Comparison of ENCODE assay signal across 21 mouse cellular contexts in the genomic region with DNA sequence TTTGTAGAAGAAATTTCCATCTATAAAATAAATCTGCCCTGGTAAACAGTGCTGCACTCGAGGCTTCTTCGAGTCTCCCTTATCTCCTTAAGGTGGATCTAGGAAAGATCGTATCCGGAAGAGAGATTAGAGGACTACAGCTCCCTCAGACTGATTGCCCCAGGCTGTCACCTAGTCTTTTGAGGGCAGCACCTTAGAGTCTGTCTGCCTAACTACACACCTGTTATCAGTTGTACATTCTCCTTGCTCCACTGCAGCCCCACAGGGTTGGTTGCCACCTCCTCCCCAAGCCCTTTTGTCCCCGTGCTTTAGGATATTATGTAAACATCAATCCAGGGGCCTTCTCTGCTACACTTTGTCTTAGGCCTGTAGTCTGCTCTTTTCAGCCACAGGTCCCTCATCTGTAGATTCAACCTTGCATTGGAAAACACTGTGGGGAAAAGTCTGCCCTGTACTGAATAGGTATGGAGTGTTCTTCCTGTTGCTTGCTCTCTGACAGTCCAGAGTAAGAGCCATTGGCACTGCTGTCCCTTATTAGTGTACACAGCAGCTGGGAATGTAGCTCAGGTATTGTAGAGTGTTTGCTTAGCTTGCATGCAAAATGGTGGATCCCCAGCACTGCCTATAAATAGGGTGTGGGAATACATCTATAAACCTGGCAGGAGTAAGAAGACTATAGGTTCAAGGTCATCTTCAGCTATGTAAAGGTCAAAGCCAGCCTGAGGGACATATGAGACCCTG. TPM values are rescaled to one million over a fixed set of nuclear protein-coding genes. Genes with fewer than 3 reads are reported as not detected.
DNase-seq lines count a peak whose midpoint lies in the region; ATAC-seq and TF ChIP-seq lines count a peak whose summit lies in the region.
"Had no signal": no experiment of that assay in that cellular context is flagged by ENCODE, and none has a peak within 500 bp of the region (broad histone marks: within the 10 kb centered on the region; RNA-seq: fewer than 3 reads in every experiment).

No protein-coding gene starts in this region.

- TF ChIP-seq CTCF in kidney, adult 2 months (conservative IDR thresholded peaks at IDR 0.05; ENCODE audit: insufficient read depth, insufficient read length, low read depth, low read length), result no peak
- TF ChIP-seq CTCF in lung, embryonic 14.5 days (IDR thresholded peaks at IDR 0.05; ENCODE audit: low read depth), result no peak

- H3K36me3 ChIP-seq in kidney, adult 2 months (ENCODE audit: control insufficient read depth, insufficient read depth, low read length), result no peaks in the 10 kb centered on the region
- no peaks in the 10 kb centered on the region for H3K36me3 ChIP-seq in kidney, embryonic 15.5 days
- 0 out of 2 replicates have a peak, but pooled peaks cover 3% of the 10 kb centered on the region for H3K36me3 ChIP-seq in lung, embryonic 14.5 days (ENCODE audit: insufficient read depth)
- H3K36me3 ChIP-seq in intestine, embryonic 15.5 days, result no peaks in the 10 kb centered on the region
- no peaks in the 10 kb centered on the region for H3K36me3 ChIP-seq in stomach, embryonic 15.5 days
- H3K36me3 ChIP-seq: embryonic facial prominence, embryonic 15.5 days; forebrain, embryonic 10.5 days; heart, embryonic 10.5 days had no signal

- no peak for TF ChIP-seq POLR2A in kidney, adult 2 months (IDR thresholded peaks at IDR 0.05; ENCODE audit: low read depth, low read length)

- H3K9ac ChIP-seq in kidney, embryonic 15.5 days, result no peak overlapping the region
- H3K9ac ChIP-seq in lung, embryonic 14.5 days, result no peak overlapping the region
- H3K9ac ChIP-seq in intestine, embryonic 15.5 days, result no peak overlapping the region
- no peak overlapping the region for H3K9ac ChIP-seq in stomach, embryonic 15.5 days
- H3K9ac ChIP-seq: embryonic facial prominence, embryonic 15.5 days had no signal

- no peak overlapping the region for H3K4me2 ChIP-seq in kidney, embryonic 15.5 days
- H3K4me2 ChIP-seq in lung, embryonic 14.5 days, result no peak overlapping the region
- no peak overlapping the region for H3K4me2 ChIP-seq in intestine, embryonic 15.5 days (replicated peaks)
- no peak overlapping the region for H3K4me2 ChIP-seq in stomach, embryonic 15.5 days
- H3K4me2 ChIP-seq: embryonic facial prominence, embryonic 15.5 days had no signal

- no peak for ATAC-seq in kidney, embryonic 15.5 days (replicated peaks; ENCODE audit: low FRiP score)
- no peak for ATAC-seq in lung, embryonic 14.5 days (ENCODE audit: insufficient read depth)
- peak; percentile 54 for ATAC-seq in intestine, embryonic 15.5 days
- ATAC-seq in stomach, embryonic 15.5 days (ENCODE audit: insufficient read depth, low FRiP score, low read depth), result peak; percentile 60
- ATAC-seq: forebrain, embryonic 14.5 days had no signal

- H3K4me3 ChIP-seq in kidney, adult 2 months (ENCODE audit: insufficient read depth, low read depth, low read length), result no peak overlapping the region
- H3K4me3 ChIP-seq in kidney, embryonic 15.5 days (replicated peaks), result no peak overlapping the region
- H3K4me3 ChIP-seq in lung, embryonic 14.5 days (ENCODE audit: low read depth, low read length), result no peak overlapping the region
- H3K4me3 ChIP-seq in intestine, embryonic 15.5 days (replicated peaks), result no peak overlapping the region
- no peak overlapping the region for H3K4me3 ChIP-seq in stomach, embryonic 15.5 days (replicated peaks)
- H3K4me3 ChIP-seq: embryonic facial prominence, embryonic 15.5 days; erythroblast, embryonic 14.5 days; forebrain, embryonic 10.5 days; heart, embryonic 10.5 days had no signal

- no peak for DNase-seq in kidney, adult 2 months
- DNase-seq in lung, embryonic 14.5 days, result no peak
- no peak for DNase-seq in lung, postnatal 14 days
- DNase-seq in thymus, postnatal 4 days, result no peak
- DNase-seq in layer of hippocampus, adult 9-11 months, result no peak
- DNase-seq: adrenal gland, postnatal 10 days; cerebellum, adult 11 months; cerebellum, adult 8-10 months; cerebellum, postnatal 14 days; embryo, embryonic 11 days; heart, adult 18-20 months; heart, postnatal 10 days; heart, postnatal 4 days had no signal

- 66% methylated on average over 5 of the region's 5 CpGs for WGBS in kidney, adult 2 months
- WGBS in kidney, embryonic 15.5 days, result 61% methylated on average over 5 of the region's 5 CpGs
- WGBS in lung, embryonic 14.5 days, result 39% methylated on average over 5 of the region's 5 CpGs
- 41% methylated on average over 5 of the region's 5 CpGs for WGBS in intestine, embryonic 15.5 days
- WGBS in stomach, embryonic 15.5 days, result 42% methylated on average over 5 of the region's 5 CpGs

- H3K9me3 ChIP-seq in kidney, embryonic 15.5 days (replicated peaks), result no peaks in the 10 kb centered on the region
- H3K9me3 ChIP-seq in lung, embryonic 14.5 days (ENCODE audit: low read depth, low read length), result no peaks in the 10 kb centered on the region
- no peaks in the 10 kb centered on the region for H3K9me3 ChIP-seq in intestine, embryonic 15.5 days
- no peaks in the 10 kb centered on the region for H3K9me3 ChIP-seq in stomach, embryonic 15.5 days
- H3K9me3 ChIP-seq: embryonic facial prominence, embryonic 15.5 days; forebrain, embryonic 10.5 days; heart, embryonic 10.5 days had no signal

- no peaks in the 10 kb centered on the region for H3K27me3 ChIP-seq in kidney, adult 2 months (replicated peaks; ENCODE audit: control insufficient read depth, insufficient read depth, low read length)
- no peaks in the 10 kb centered on the region for H3K27me3 ChIP-seq in kidney, embryonic 15.5 days
- no peaks in the 10 kb centered on the region for H3K27me3 ChIP-seq in lung, embryonic 14.5 days (ENCODE audit: insufficient read depth, low read length)
- no peaks in the 10 kb centered on the region for H3K27me3 ChIP-seq in intestine, embryonic 15.5 days (replicated peaks)
- H3K27me3 ChIP-seq in stomach, embryonic 15.5 days (replicated peaks), result no peaks in the 10 kb centered on the region
- H3K27me3 ChIP-seq: embryonic facial prominence, embryonic 15.5 days had no signal

- H3K27ac ChIP-seq in kidney, adult 2 months (ENCODE audit: insufficient read depth, low read depth, low read length), result peak overlapping the region; percentile 11; the same call in 1 of the 2 replicates
- H3K27ac ChIP-seq in kidney, embryonic 15.5 days, result no peak overlapping the region
- H3K27ac ChIP-seq in lung, embryonic 14.5 days (ENCODE audit: low read depth), result 0 out of 2 replicates have a peak overlapping the region, but pooled peaks have one; percentile 4
- H3K27ac ChIP-seq in intestine, embryonic 15.5 days, result 0 out of 2 replicates have a peak overlapping the region, but pooled peaks have one; percentile 34
- H3K27ac ChIP-seq in stomach, embryonic 15.5 days, result 0 out of 2 replicates have a peak overlapping the region, but pooled peaks have one; percentile 16
- H3K27ac ChIP-seq: embryonic facial prominence, embryonic 15.5 days; forebrain, embryonic 10.5 days; heart, embryonic 10.5 days had no signal

- H3K4me1 ChIP-seq in kidney, adult 2 months (ENCODE audit: control insufficient read depth, insufficient read depth, low read length), result 0 out of 2 replicates have a peak, but pooled peaks cover 7% of the 10 kb centered on the region
- H3K4me1 ChIP-seq in kidney, embryonic 15.5 days, result peaks cover 23% of the 10 kb centered on the region
- H3K4me1 ChIP-seq in lung, embryonic 14.5 days (ENCODE audit: insufficient read depth), result no peaks in the 10 kb centered on the region
- H3K4me1 ChIP-seq in intestine, embryonic 15.5 days (replicated peaks), result peaks cover 6% of the 10 kb centered on the region; the same call in 1 of the 2 replicates
- H3K4me1 ChIP-seq in stomach, embryonic 15.5 days, result no peaks in the 10 kb centered on the region; the same call in 1 of the 2 replicates

RNA-seq across cellular contexts. Expression of gene Socs5, which starts 5.5 kb away (rescaled TPM):
- 11.5 and 11.7 TPM in 2 replicates for polyA plus RNA-seq in kidney, adult 2 months (2012; rRNA removed)
- 14.9 and 17.0 TPM in 2 replicates for polyA plus RNA-seq in kidney, embryonic 15.5 days (2015; fragmentation: Nextera tagmentation; extraction: Ambion mirVana)
- polyA plus RNA-seq in lung, embryonic 14.5 days (2014; fragmentation: Nextera tagmentation; extraction: Ambion mirVana), result 17.6 and 18.5 TPM in 2 replicates
- polyA plus RNA-seq in intestine, embryonic 15.5 days (2015; fragmentation: Nextera tagmentation; extraction: Ambion mirVana), result 9.2 and 10.7 TPM in 2 replicates
- polyA plus RNA-seq in stomach, embryonic 15.5 days (2015; fragmentation: Nextera tagmentation; extraction: Ambion mirVana), result 11.5 and 12.2 TPM in 2 replicates

Comparison
In these comparisons a context has a peak if more than half of its experiments do, and no peak if none do; other contexts are left out.
1. ATAC-seq: peak in intestine, embryonic 15.5 days (single experiment) and stomach, embryonic 15.5 days (single experiment); none in kidney, embryonic 15.5 days (single experiment) and lung, embryonic 14.5 days (single experiment).